Mouse (Mus musculus): ENCODE measurements around the gene Ifnar1. TPM values are rescaled to one million over a fixed set of nuclear protein-coding genes. Genes with fewer than 3 reads are reported as not detected.

Gene Ifnar1
- total RNA-seq, 2 experiments from 2014 or later = 16.3 to 22.2 TPM

DNA sequence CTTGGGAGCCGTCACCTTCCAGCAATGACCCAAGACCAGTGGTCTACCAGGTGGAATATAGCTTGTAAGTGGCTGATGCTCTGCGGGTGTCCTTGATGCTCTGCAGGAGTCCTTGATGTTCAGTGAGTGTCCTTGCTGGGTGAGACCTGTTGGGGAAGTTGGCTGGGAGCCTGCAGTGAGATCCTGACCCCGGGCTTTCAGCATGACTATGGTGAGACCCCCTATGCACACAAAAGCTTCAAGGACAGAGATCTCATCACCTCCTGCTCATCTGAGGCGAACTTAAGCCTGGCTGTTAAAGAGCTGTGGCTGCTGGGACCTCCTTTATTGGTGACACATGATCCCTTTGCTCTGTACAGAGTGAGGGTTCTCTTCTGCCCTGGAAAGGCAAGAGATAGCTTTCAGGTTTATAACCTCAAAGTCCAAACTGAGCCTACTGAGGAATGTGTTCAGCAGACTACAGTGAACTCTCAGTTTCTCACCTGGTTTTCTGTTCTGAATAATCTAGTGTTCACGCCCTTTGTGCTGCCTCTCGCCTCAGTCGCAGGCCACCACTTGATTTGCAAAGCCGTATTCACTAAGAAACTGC, 70.1 kb downstream of the Ifnar1 start:
- ATAC-seq (replicated peaks; ENCODE audit: low FRiP score, low TSS enrichment, poor library complexity, severe bottlenecking) = no peak

DNA sequence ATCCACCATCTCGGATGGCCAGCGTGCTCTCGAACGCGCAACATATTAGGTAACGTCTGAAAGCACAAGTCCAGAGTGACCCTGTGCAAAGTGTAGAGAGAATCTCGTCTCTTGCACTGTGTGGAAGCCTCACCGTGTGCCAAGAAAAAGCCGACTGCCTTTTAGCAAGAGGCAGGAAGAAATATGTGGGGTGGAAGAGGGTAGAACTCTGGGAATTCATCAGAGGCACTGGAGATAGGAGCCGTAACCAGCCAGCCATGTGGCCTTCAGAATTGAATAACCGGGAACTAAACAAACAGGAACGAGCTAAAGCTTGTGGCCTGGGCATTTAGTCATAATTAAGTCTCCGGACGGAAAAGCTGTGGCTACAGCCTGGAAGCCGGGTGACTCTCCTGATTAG, 71.6 kb downstream of the Ifnar1 start:
- no peak for ATAC-seq (replicated peaks; ENCODE audit: low FRiP score, low TSS enrichment, poor library complexity, severe bottlenecking)

Other genes starting within 250 kb of the Ifnar1 start
- gene Olig1, start 215.5 kb upstream of the Ifnar1 start, total RNA-seq (2014; fragmentation: Nextera tagmentation) = not detected in 2 replicates
- gene Olig1, start 215.5 kb upstream of the Ifnar1 start, total RNA-seq (2017) = not detected in 2 replicates
- gene Ifnar2, start 112.5 kb upstream of the Ifnar1 start, total RNA-seq (2014; fragmentation: Nextera tagmentation) = 51.9 and 52.4 TPM in 2 replicates
- 47.2 and 50.8 TPM in 2 replicates for gene Ifnar2, start 112.5 kb upstream of the Ifnar1 start, total RNA-seq (2017)
- gene Gm21970, start 93.5 kb upstream of the Ifnar1 start, total RNA-seq (2014; fragmentation: Nextera tagmentation) = 7.6 TPM in 1 of 2 replicates, not detected in the other
- not detected in 2 replicates for gene Gm21970, start 93.5 kb upstream of the Ifnar1 start, total RNA-seq (2017)
- 17.3 and 20.6 TPM in 2 replicates for gene Il10rb, start 79.1 kb upstream of the Ifnar1 start, total RNA-seq (2014; fragmentation: Nextera tagmentation)
- 23.1 and 29.0 TPM in 2 replicates for gene Il10rb, start 79.1 kb upstream of the Ifnar1 start, total RNA-seq (2017)
- 7.2 and 8.7 TPM in 2 replicates for gene Ifngr2, start 61.8 kb downstream of the Ifnar1 start, total RNA-seq (2014; fragmentation: Nextera tagmentation)
- 5.4 and 6.7 TPM in 2 replicates for gene Ifngr2, start 61.8 kb downstream of the Ifnar1 start, total RNA-seq (2017)
- 2.1 and 5.1 TPM in 2 replicates for gene Tmem50b, start 112.6 kb downstream of the Ifnar1 start, total RNA-seq (2014; fragmentation: Nextera tagmentation)
- 0.38 and 2.9 TPM in 2 replicates for gene Tmem50b, start 112.6 kb downstream of the Ifnar1 start, total RNA-seq (2017)
- gene Dnajc28, start 133.8 kb downstream of the Ifnar1 start, total RNA-seq (2014; fragmentation: Nextera tagmentation) = 2.2 and 2.5 TPM in 2 replicates
- gene Dnajc28, start 133.8 kb downstream of the Ifnar1 start, total RNA-seq (2017) = 3.9 and 5.0 TPM in 2 replicates
- gene Gart, start 161.7 kb downstream of the Ifnar1 start, total RNA-seq (2014; fragmentation: Nextera tagmentation) = 238 and 326 TPM in 2 replicates
- gene Gart, start 161.7 kb downstream of the Ifnar1 start, total RNA-seq (2017) = 560 and 702 TPM in 2 replicates
- 233 and 272 TPM in 2 replicates for gene Son, start 162.3 kb downstream of the Ifnar1 start, total RNA-seq (2014; fragmentation: Nextera tagmentation)
- 196 and 233 TPM in 2 replicates for gene Son, start 162.3 kb downstream of the Ifnar1 start, total RNA-seq (2017)
- gene Donson, start 203.5 kb downstream of the Ifnar1 start, total RNA-seq (2014; fragmentation: Nextera tagmentation) = 20.7 and 28.4 TPM in 2 replicates
- gene Donson, start 203.5 kb downstream of the Ifnar1 start, total RNA-seq (2017) = 44.6 and 49.3 TPM in 2 replicates
- 33.7 and 72.0 TPM in 2 replicates for gene Cryzl1, start 243.7 kb downstream of the Ifnar1 start, total RNA-seq (2014; fragmentation: Nextera tagmentation)
- 33.2 and 69.5 TPM in 2 replicates for gene Cryzl1, start 243.7 kb downstream of the Ifnar1 start, total RNA-seq (2017)
- 24.0 and 27.8 TPM in 2 replicates for gene Itsn1, start 244.0 kb downstream of the Ifnar1 start, total RNA-seq (2014; fragmentation: Nextera tagmentation)
- gene Itsn1, start 244.0 kb downstream of the Ifnar1 start, total RNA-seq (2017) = 6.8 and 28.4 TPM in 2 replicates